Mouse (Mus musculus) T-helper 2 cell (primary cell): Measurements from ENCODE around the gene Cplx2.

Source experiments
- in situ Hi-C: fragments of 300-600 bp; cut with MboI, MseI; formaldehyde crosslinking; loops from one replicate; pipeline ENCODE4 v1.15.1; 2025; ENCODE audit warnings: high pct_unique_total_duplicates

Gene Cplx2

DNA sequence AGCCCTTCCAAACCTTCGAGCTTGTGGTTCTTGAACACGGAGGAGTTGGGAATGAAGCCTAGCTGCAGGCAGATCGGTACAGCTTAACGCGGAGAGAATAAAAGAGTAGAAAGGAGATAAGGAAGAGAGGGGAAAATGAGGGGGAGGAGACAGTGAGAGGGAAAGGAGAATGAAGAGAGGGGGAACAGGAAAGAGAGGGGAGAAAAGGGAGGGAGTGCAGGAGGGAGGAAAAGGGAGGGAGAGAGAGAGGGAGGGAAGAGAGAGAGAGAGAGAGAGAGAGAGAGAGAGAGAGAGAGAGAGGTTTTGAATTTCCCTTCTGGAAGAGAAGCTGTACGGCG, at the start of gene Cplx2:
Gene Cplx2 (plus strand): TSS at position 301 of the 338 bp plus-strand sequence.
- in situ Hi-C loops: no loop called here

DNA sequence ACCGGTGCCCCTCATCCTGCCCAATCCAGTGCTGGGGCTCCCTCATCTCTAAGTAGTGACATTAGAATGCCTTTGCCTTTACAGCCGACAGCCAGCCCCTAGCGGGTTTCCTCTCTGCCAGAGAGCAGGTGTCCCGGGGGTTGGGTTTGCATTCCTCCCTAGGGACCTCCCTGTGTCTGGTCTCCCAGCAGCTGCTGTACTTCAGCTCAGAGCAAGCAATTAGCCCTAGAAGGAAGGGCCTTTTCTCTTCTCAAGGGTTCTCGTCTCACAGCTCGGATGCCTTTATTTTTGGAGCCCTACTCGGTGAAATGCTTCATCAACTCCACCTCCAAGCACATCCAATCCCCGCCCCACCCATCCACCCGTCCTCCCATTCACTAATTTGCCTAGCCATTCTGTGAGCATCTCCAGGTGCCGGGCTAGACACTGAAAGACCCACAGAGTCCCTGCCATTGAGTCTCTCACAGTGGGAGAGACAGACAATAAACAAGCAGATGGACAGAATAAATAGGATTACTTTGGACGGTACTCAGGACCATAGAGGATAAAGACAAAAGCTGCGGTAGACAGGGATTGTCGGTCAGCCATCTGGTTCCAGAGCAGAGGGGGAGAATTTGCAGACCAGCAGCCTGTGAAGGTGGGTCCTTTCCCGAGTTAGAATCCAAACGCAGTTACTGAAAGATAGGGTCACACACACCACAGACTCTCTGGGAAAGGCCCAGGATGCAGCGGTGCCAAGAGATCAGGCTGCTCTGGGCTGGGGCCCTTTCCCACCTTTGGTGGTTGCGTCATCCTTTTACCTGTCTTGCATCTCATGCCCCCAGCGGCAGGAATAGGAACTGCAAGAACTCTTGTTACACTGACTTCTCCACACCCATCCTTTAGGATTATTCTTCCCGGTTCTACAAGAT, 48.5 kb upstream of the Cplx2 start:
- in situ Hi-C loops: loop anchor here (5.0 kb wide), 1 partner anchor 75 kb away; no protein-coding TSS in a partner anchor

DNA sequence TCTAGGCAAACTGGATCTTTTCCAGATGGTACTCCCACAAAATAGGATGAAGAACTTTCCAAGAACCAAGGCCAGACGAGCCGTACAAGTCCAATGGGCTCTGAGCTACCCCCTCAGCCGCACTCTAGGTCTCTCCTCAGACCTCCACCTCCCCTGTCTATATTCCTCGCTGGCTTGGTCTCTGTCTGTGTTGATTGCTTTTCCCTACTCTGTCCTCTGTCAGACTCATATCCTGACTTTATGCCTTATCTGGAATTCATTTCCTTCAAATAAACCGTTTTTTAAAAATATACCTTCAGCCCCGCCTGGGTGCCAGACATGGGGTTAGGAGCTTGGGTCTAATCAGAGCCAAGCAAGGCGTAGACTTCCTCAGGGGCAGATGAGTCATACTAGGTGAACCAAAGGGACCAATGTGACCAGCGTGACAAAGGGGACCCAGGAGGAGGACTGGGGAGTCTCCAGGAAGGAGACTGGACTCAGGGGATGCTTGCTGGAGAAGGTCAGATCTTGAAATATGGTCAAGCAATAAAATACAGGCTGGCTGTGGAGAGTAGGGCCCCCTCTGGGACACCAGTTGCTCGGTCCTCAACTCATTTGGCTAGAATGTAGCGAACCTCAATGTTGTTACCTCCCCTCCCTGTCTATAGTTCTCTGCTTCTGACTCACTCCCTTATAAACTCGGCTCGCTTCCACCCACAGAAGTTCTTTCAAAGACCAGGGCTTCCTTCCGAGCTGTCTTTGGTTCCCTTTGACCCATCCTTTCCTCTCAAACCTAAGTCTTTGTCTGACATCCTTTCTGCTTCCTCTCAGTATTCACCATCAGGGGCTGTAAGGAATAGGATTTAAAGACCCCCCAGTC, 47.6 kb upstream of the Cplx2 start:
- in situ Hi-C loops: loop anchor here (5.0 kb wide), 1 partner anchor 76 kb away; no protein-coding TSS in a partner anchor

DNA sequence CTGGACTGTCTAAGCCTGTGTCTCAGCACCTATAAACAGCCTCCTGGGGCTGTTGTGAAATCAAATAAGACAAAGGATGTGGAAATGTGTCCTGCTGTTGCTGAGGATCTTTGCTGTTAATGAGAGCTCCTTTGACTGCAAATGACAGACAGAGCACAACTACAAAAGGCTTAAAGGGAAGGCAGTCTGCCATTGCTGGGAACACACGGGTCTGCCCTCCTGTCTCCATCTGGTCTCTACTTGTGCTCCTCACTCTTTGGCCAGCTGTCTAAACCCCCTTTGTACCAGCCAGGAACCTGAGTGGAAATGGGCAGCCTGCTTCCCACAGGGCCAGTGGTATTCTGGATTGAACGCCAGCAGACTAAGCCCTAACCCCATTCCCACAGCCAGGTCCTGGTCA, 47.0 kb upstream of the Cplx2 start:
- in situ Hi-C loops: loop anchor here (5.0 kb wide), 1 partner anchor 77 kb away; no protein-coding TSS in a partner anchor

DNA sequence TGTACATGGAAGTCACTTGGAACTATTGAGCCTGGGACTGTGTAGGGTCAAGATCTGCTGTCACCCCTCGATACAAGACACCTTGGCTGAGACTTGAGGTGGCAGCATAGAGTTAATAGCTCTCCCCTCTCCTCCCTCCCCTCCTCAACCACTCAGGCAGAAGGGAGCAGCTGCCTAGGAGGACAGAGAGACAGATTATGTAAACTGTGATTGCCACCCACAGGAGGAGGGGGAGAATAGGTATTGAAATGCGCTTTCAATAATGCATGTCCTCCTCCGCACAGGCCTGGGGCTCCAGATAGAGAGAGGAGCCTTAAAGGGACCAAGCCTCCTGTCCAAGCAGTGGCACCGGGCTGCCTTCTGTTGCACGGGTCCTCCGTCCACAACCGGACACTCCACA, 45.3 kb upstream of the Cplx2 start:
- in situ Hi-C loops: no loop called here

DNA sequence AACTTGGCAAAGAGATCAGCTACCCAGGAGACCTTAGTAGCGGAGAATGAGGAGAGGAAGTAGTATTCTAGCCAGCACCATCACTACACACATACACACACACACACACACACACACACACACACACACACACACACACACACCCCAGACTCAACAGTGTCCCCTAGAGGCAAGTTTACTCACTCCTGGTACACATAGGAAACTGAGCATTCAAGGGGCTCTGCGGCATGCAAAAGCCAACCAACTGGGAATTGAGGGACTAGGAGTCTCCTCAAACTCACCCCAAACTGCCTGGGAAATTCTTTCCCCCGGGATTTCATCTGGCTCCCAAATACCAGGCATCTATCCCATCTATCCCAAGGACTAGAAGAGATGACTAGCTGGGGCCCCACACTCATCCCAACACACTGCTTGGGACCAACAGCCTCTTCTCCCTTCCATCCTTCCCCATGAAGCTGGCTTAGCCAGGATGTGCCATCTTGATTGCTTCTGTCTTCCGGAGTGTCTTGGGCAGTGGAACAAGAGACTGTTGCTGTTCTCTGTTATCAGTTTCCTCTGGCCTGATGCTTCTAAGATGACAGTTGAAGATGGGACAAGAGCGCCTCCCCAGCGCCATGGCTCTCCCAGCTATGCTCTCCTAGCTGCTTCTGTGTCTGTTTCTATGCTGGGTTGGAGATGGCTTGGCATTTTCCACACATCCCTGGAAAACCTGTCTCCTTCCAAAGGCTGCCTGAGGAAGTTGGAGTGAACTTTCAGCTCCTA, 44.3 kb upstream of the Cplx2 start:
- in situ Hi-C loops: no loop called here

DNA sequence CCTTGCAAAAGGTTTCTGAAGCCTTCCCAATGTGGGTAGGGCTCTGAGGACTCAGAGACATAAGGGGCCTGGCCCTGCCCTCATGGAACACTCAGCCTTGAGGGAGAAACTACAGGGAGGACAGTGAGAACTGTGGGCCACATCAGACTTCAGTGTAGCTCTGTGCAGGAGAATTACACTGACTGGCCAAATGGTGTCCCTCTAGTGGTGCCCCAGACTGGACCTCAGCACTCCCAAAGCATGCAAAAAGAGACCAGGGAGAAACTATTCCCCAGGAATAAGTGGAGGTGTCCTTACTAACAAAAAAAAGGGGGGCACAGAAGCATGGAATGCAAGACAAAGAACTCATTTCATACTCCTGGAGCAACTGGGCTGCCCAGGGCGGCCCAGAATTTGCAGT, 43.1 kb upstream of the Cplx2 start:
- in situ Hi-C loops: no loop called here

DNA sequence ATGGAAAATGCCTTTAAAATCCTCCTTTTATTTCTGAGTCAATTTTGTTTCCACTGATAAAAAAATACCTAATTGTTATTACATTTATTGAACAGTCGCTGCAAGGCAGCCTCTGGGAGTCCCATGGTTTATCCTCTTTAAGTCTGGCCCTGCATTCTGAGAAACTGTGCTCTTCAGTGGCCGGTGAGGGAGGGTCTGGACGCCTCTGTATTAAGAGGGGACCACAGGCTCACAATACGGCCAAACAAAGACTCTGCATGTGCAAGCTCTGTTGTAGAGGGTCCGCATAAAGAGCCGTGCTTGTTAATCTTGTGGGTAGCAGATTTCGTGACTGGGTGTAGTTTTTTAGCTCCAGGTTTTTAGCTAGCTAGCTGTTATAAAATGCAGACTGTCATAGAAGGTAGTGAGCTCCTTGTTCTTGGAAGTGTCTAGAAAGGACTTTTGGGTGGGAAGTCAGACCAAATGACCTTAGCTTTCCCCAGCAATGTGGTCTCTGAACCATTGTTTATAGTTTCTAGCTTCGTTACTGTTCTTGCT, 42.1 kb upstream of the Cplx2 start:
- in situ Hi-C loops: no loop called here

DNA sequence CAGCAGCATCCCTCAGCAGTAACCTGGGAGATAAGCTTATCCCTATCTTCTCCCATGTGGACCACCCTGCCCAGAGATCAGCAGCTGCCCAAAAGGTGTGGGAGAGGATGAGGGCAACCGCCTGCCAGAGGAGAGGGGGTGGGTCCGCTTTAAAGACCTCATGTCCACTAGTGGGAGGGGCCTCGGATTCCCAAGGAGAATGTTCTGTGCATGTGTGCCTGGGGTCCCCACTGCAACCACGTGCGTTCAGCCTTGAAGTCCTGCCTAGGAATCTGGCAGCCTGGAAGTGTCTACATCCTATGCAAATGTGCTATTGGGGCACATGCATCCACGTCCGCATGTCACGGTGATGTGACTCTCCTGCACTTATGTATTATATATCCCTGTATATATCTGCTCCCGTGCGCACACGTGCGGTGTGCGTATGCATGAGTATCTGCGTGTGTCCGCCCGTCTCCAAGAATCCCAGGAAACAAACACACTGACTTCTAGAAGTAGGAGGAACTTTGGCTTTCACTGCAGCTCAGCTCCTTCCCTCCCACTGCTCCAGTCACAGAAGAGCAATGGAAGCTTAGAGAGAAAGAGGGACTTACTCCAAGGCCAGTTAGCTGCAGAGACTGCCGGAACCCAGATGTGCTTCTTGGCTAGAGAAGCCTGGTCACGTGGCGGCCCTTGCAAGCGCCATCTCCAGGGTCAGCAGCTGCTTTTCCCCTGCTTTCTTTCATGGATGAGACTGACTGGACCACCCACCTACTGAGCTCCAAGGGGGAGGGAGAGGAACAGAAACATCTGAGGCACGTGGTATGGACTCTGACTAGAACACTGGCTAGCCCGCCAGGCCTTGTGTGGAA, 39.1 kb upstream of the Cplx2 start:
- in situ Hi-C loops: no loop called here

DNA sequence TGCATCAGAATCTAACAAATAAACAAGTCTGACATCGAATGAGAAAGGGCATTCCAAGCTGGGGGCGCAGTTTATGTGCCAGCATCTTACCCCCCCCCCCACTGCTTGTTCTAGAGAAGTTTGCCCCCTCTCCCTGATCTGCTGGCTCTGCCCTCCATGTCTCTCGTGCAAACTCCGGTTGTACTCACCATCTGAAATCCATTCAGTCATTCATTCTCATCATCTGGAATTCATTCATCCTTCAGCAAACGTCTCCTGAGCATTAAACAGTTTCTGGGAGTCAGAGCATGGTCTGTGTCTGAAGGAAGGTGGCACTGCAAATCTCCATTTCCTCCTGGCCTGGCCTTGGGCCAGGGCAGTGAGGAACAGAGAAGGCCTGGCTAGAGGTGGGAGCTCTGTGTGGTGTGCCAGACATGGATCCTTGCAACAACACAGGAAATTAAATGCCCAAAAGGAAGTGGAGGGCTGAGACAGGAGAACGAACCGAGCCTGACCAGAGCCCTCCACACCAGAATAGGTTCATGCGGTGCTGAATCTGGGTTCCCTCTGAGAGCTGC, 38.1 kb upstream of the Cplx2 start:
- in situ Hi-C loops: no loop called here

DNA sequence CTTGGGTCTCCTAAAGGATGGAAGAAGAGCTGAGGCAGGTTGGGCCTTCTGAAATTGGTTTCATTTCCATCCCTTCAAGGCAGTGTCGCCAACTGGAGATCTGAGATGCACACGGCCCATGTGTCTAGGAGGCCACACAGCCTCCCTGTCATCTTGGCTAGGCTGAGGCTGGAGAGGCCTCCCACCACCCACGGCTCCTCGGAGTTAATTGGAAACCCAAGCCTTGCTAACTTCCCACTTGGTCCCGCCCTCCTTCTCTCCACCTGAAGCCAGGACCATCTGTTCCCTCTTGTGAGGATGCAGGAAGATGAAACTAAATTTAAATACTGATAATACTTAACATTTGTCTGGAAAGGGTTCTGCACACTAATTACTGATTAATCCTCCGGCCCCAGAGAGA, 34.1 kb upstream of the Cplx2 start:
- in situ Hi-C loops: no loop called here

DNA sequence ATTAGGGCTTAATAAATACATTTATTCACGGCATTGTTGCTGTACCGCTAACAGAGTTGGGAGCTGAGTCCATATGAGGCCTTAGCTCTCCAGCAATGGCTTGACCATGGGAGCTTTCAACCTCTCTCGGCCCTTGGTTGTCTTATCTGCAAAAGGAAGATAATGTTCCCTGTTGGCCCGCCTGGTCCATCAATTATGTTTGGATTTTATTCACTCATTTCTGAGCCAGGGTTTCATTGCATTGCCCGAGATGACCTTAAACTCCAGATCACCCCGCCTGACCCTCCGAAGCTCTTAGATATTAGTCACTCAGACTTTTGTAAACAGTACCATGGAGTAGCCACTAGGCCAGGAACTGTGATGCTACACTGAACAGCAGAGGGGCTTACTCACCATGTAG, 33.6 kb upstream of the Cplx2 start:
- in situ Hi-C loops: no loop called here

DNA sequence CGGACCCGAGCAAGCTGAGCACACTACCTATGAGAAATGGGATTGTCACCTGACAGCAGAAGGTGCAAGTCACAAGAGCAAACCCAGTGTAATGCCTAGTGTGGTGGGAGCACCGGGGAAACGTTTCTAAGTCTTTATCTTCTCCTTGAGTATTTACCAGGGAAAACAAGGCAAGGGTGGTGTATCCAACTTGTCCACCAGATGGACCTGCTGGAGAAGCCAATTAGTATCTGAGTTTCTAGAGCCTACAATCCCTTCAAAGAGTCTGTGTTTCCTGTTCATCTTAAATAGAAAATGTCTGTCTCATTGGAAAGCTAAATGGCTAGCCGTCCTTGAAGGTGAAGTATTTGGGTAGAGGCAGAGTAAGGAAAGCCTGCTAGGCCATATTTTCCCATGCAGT, 32.3 kb upstream of the Cplx2 start:
- in situ Hi-C loops: no loop called here

DNA sequence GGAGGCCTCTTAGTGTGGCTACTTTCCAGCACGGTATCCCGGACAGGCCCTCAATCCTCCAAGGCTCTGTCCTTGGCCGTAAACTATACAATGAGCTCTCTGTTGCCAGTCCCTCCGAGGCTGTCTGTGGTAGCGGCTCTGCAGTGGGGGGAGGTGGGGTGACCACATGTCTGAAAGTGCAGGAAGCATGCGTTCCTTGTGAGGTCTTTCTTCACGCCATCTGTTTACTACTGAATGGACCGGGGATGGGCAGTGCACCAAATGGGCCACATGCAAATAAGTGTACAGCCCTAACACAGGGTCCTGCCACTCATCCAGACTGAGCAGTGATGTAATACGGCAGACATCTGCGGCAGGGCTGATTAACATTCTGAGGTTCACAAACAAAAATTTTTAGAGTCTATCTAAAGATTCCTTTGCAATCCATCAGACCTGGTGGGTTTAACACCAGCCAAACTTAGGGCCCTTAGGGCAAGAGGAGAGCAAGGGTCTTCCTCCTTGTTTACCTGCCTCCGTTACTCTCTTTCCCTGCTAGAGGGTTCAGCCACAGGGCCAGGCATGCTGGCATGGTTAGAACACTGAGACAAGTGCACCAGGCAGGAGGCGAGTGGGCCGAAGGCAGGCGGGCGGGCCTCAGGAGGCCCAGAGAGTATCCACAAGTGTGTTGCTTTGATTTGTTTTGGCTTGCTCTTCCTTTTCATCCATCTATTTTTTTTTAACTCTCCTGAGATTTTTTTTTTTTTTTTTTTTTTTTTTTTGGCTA, 25.1 kb upstream of the Cplx2 start:
- in situ Hi-C loops: no loop called here

DNA sequence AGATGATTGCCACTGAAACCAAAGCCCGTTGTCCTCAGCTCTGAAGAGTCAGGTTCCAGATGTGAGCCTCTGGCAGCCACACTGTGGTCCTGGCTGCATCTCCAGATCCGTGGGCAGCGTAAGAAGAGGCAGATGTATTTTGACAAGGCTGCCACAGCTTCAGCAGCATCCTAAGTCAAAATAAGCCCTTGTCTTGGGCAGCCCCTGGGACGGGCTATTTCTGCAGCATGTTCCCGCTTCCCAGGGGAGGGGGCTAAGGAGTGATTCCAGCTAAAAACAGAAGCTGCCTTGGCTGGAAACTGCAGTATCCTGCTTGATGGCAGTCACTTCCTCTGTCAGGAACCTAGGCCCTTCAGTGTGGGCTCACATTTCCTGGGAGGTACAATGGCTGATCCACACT, 23.1 kb upstream of the Cplx2 start:
- in situ Hi-C loops: no loop called here

DNA sequence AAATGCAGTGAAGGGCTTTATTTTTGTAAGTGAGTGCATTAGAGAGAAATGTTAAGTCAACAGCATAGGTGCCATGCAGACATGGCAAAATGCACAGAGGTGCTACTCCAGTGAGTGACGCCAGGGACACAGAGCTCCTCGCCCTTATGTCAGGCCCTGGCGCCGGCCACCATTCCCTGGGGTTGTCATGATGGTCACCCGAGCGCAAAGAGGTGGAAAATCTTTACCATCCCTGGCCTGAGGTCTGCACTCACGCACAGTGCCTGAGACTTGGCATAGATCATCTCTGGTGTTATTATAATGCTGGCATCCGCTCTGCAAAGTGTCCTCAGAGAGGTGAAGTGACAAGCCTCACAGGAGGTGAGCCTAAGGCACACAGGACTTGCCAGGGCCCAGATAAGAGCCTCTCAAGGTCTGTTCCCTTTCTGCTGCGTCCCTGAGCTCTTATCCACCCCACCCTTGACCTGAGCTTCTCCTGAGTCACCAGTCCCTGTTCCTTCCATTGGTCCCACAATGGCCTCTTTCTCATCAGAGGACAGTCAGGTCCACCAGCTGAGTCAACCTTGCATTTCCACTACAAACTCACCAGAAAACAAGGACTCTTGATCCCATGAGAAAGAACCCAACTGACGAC, 21.9 kb upstream of the Cplx2 start:
- in situ Hi-C loops: no loop called here

DNA sequence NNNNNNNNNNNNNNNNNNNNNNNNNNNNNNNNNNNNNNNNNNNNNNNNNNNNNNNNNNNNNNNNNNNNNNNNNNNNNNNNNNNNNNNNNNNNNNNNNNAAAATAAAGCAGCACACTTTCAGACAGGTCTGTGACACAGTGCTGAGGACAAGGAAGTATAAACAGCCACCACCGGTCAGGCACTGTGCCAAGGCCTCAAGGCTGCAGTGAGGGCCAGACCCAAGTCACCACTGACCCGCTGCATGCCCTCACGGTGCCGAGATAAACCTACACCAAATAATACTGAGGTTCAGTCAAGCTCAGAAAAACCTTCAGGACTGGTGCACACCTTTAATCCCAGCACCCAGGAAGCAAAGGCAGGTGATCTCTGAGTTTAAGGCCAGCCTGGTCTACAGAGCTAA, 13.7 kb upstream of the Cplx2 start:
- in situ Hi-C loops: no loop called here

DNA sequence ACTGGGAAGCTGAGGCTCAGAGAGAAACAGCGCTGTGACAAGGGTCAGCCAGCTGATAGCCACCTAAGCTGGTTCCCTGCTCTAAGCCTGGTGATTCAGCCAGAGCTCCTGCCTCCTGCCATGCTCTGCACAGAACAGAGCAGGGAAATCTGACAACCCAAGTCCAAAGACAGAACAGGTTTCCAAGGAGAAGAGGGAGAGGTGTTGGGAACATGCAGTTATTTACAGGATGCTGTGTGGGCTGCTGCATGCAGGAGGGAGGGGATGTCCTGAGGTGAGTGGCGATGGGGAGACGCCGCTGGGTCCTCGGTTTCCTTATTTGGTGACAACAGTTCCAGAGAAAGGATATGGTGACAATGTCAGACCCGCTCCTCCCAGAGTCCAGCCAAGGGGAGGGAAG, 12.0 kb upstream of the Cplx2 start:
- in situ Hi-C loops: no loop called here

DNA sequence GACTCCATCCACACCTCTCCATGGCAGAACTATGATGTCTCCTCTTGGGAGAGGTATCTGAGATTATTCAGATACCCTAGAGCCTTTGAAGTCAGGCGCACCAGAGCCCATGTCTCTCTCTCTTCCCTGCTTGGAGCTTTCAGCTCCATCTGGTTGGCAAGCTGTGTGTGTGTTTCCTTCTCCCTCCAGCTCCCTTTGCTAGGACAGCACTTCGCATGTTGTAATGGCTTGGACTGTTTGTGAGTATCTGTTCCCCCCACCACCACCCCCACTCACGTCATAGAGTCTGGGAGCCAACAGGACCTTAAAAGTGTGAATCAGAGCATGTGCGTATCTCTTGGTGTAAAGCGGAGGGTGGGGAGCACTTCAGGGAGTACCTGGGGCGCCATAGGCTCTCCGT, 6.5 kb upstream of the Cplx2 start:
- in situ Hi-C loops: loop anchor here (5.0 kb wide), 1 partner anchor 102 kb away; no protein-coding TSS in a partner anchor
